Mouse (Mus musculus): ENCODE measurements around the gene Tmem198. TPM values are rescaled to one million over a fixed set of nuclear protein-coding genes. Genes with fewer than 3 reads are reported as not detected.

Tmem198 gene
- polyA plus RNA-seq, 1 experiment = 0.27 TPM

GRCm38 (mm10) chr1:75504256-75505045, 25.1 kb downstream of the Tmem198 start:
- no peaks in the 10 kb centered on the region for H3K36me3 ChIP-seq (ENCODE audit: control insufficient read depth, insufficient read depth, low read length, poor library complexity, severe bottlenecking)
- H3K9me3 ChIP-seq (replicated peaks; ENCODE audit: control insufficient read depth, insufficient read depth, low read length, poor library complexity, severe bottlenecking) = no peaks in the 10 kb centered on the region
- H3K4me3 ChIP-seq (ENCODE audit: low read depth, low read length) = no peak overlapping the region
- H3K9ac ChIP-seq (ENCODE audit: low read depth, poor library complexity, severe bottlenecking) = peak overlapping the region; percentile 91
- H3K4me1 ChIP-seq (ENCODE audit: control insufficient read depth, insufficient read depth, low read length) = peaks cover 8% of the 10 kb centered on the region
- no peak overlapping the region for H3K27ac ChIP-seq (ENCODE audit: insufficient read depth, low read length)
- TF ChIP-seq CTCF (IDR thresholded peaks at IDR 0.05; ENCODE audit: low read depth, low read length) (no peak), EP300 (IDR thresholded peaks at IDR 0.05; ENCODE audit: insufficient read depth, low read depth, low read length) (no peak), POLR2A (IDR thresholded peaks at IDR 0.05; ENCODE audit: insufficient read depth, low read length) (no peak)
- H3K27me3 ChIP-seq (ENCODE audit: control insufficient read depth, insufficient read depth, low read length, poor library complexity, severe bottlenecking) = no peaks in the 10 kb centered on the region

GRCm38 (mm10) chr1:75505159-75505955, 26.0 kb downstream of the Tmem198 start:
- peak overlapping the region; percentile 91 for H3K9ac ChIP-seq (ENCODE audit: low read depth, poor library complexity, severe bottlenecking)
- TF ChIP-seq POLR2A (IDR thresholded peaks at IDR 0.05; ENCODE audit: insufficient read depth, low read length) = no peak
- no peak for TF ChIP-seq EP300 (IDR thresholded peaks at IDR 0.05; ENCODE audit: insufficient read depth, low read depth, low read length)
- TF ChIP-seq CTCF (IDR thresholded peaks at IDR 0.05; ENCODE audit: low read depth, low read length) = no peak
- H3K27ac ChIP-seq (ENCODE audit: insufficient read depth, low read length) = no peak overlapping the region
- H3K27me3 ChIP-seq (ENCODE audit: control insufficient read depth, insufficient read depth, low read length, poor library complexity, severe bottlenecking) = no peaks in the 10 kb centered on the region
- no peaks in the 10 kb centered on the region for H3K36me3 ChIP-seq (ENCODE audit: control insufficient read depth, insufficient read depth, low read length, poor library complexity, severe bottlenecking)
- H3K4me1 ChIP-seq (ENCODE audit: control insufficient read depth, insufficient read depth, low read length) = peaks cover 11% of the 10 kb centered on the region
- peak overlapping the region; percentile 57 for H3K4me3 ChIP-seq (ENCODE audit: low read depth, low read length)
- no peaks in the 10 kb centered on the region for H3K9me3 ChIP-seq (replicated peaks; ENCODE audit: control insufficient read depth, insufficient read depth, low read length, poor library complexity, severe bottlenecking)

DNA sequence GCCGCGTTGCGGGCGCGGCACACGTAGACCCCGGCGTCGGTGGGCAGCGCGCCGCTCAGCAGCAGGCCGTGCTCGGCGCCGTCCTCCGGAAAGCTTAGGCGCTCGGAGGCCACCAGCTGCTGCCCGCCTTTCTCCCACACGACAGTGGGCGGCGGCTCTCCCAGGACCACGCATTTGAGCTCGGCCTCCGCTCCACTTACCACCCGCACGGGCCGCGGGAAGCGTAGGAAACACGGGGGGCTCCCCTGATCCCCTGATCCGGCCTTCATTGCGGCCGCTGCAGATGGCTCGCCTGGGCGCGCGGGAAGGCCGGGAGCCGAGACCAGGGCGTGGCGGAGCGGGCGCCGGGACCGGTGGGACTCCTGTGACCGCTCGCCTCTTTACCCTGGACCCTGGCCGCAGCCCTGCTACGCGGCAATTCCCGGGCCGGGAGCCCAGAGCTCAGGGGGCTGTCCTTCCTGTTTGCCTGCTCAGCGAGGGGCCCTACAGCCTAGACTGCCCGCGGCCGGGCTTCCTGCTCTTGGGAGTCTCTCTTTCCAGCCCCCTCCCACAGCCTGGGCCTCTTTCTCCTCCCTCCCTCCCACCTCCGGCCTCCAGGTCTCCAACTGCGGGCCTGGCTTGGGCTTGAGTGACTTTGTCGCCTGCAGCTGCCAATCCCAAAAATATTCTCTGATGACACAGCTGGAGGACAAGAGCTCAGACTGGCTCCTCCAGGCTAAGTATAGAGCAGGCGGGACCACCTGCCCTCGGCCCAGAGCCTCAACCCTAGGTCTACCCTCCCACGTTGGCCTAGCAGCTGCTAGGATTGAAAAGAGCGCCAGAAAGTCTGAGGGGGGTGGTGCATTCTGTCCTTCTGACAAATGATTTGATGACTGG, 26.9 kb downstream of the Tmem198 start, which contains the start of gene Obsl1:
TSS of gene Obsl1 (minus strand) at position 497 of the 876 bp plus-strand sequence.
- H3K27ac ChIP-seq (ENCODE audit: insufficient read depth, low read length) = no peak within 1 kb of the TSS
- peak within 1 kb of the TSS; percentile 57 for H3K4me3 ChIP-seq (ENCODE audit: low read depth, low read length)
- peaks cover 11% of the 10 kb centered on the region for H3K4me1 ChIP-seq (ENCODE audit: control insufficient read depth, insufficient read depth, low read length)
- H3K9me3 ChIP-seq (replicated peaks; ENCODE audit: control insufficient read depth, insufficient read depth, low read length, poor library complexity, severe bottlenecking) = no peaks in the 10 kb centered on the region
- H3K27me3 ChIP-seq (ENCODE audit: control insufficient read depth, insufficient read depth, low read length, poor library complexity, severe bottlenecking) = no peaks in the 10 kb centered on the region
- no peaks in the 10 kb centered on the region for H3K36me3 ChIP-seq (ENCODE audit: control insufficient read depth, insufficient read depth, low read length, poor library complexity, severe bottlenecking)
- TF ChIP-seq POLR2A (IDR thresholded peaks at IDR 0.05; ENCODE audit: insufficient read depth, low read length) = no peak
- no peak for TF ChIP-seq CTCF (IDR thresholded peaks at IDR 0.05; ENCODE audit: low read depth, low read length)
- peak; percentile 20; the same call in 1 of the 2 replicates for TF ChIP-seq EP300 (IDR thresholded peaks at IDR 0.05; ENCODE audit: insufficient read depth, low read depth, low read length)
- peak within 1 kb of the TSS; percentile 91 for H3K9ac ChIP-seq (ENCODE audit: low read depth, poor library complexity, severe bottlenecking)

- H3K36me3 ChIP-seq (ENCODE audit: control insufficient read depth, insufficient read depth, low read length, poor library complexity, severe bottlenecking) = no peaks in the 10 kb centered on the region
- H3K4me1 ChIP-seq (ENCODE audit: control insufficient read depth, insufficient read depth, low read length) = peaks cover 14% of the 10 kb centered on the region
- no peaks in the 10 kb centered on the region for H3K27me3 ChIP-seq (ENCODE audit: control insufficient read depth, insufficient read depth, low read length, poor library complexity, severe bottlenecking)
- no peaks in the 10 kb centered on the region for H3K9me3 ChIP-seq (replicated peaks; ENCODE audit: control insufficient read depth, insufficient read depth, low read length, poor library complexity, severe bottlenecking)
- H3K27ac ChIP-seq (ENCODE audit: insufficient read depth, low read length) = no peak within 1 kb of the TSS
- peak within 1 kb of the TSS; percentile 91 for H3K9ac ChIP-seq (ENCODE audit: low read depth, poor library complexity, severe bottlenecking)
- H3K4me3 ChIP-seq (ENCODE audit: low read depth, low read length) = peak within 1 kb of the TSS; percentile 57
- no peak for TF ChIP-seq POLR2A (IDR thresholded peaks at IDR 0.05; ENCODE audit: insufficient read depth, low read length)
Observed at GRCm38 (mm10) chr1:75507006-75507405, 27.7 kb downstream of the Tmem198 start, which contains the start of gene Inha. Gene Inha, plus strand, starts transcription at chr1:75507077.

DNA sequence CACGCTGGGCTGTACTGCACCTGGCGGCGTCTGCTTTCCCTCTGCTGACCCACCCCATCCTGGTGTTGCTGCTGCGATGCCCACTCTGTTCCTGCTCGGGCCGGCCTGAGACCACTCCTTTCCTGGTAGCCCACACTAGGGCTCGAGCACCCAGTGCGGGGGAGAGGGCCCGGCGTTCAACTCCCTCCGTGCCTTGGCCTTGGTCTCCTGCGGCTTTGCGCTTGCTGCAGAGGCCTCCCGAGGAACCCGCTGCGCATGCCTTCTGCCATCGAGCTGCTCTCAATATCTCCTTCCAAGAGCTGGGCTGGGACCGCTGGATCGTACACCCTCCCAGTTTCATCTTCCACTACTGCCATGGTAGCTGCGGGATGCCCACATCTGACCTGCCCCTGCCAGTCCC, 30.3 kb downstream of the Tmem198 start:
- no peaks in the 10 kb centered on the region for H3K9me3 ChIP-seq (replicated peaks; ENCODE audit: control insufficient read depth, insufficient read depth, low read length, poor library complexity, severe bottlenecking)
- H3K9ac ChIP-seq (ENCODE audit: low read depth, poor library complexity, severe bottlenecking) = peak overlapping the region; percentile 50
- H3K27me3 ChIP-seq (ENCODE audit: control insufficient read depth, insufficient read depth, low read length, poor library complexity, severe bottlenecking) = no peaks in the 10 kb centered on the region
- peak overlapping the region; percentile 12; the same call in 1 of the 2 replicates for H3K27ac ChIP-seq (ENCODE audit: insufficient read depth, low read length)
- peaks cover 15% of the 10 kb centered on the region for H3K4me1 ChIP-seq (ENCODE audit: control insufficient read depth, insufficient read depth, low read length)
- no peaks in the 10 kb centered on the region for H3K36me3 ChIP-seq (ENCODE audit: control insufficient read depth, insufficient read depth, low read length, poor library complexity, severe bottlenecking)
- TF ChIP-seq CTCF (IDR thresholded peaks at IDR 0.05; ENCODE audit: low read depth, low read length) (no peak), EP300 (IDR thresholded peaks at IDR 0.05; ENCODE audit: insufficient read depth, low read depth, low read length) (0 out of 2 replicates have a peak, but pooled peaks have one; percentile 15)
- peak overlapping the region; percentile 35 for H3K4me3 ChIP-seq (ENCODE audit: low read depth, low read length)
